Mouse (Mus musculus): ENCODE data around the gene Pecam1.

- TF ChIP-seq CTCF (IDR thresholded peaks at IDR 0.05; ENCODE audit: low read depth, low read length) (no peak), EP300 (IDR thresholded peaks at IDR 0.05; ENCODE audit: insufficient read depth, low read depth, low read length) (no peak), POLR2A (IDR thresholded peaks at IDR 0.05; ENCODE audit: insufficient read depth, low read length) (no peak)
Measured at GRCm38 (mm10) chr11:106667855-106668254, 82.6 kb downstream of the Pecam1 start.
